Comparison of ENCODE assay signal across 22 mouse cellular contexts in genomic region chr9:46208401-46208974, GRCm38 (mm10). TPM values are rescaled to one million over a fixed set of nuclear protein-coding genes. Genes with fewer than 3 reads are reported as not detected.
DNase-seq lines count a peak whose midpoint lies in the region; TF ChIP-seq lines count a peak whose summit lies in the region.
"Had no signal": no experiment of that assay in that cellular context is flagged by ENCODE, and none has a peak within 500 bp of the region (broad histone marks: within the 10 kb centered on the region; RNA-seq: fewer than 3 reads in every experiment).

No protein-coding gene starts in this region.

- 21% methylated on average over 13 of the region's 13 CpGs for WGBS in cerebellum, adult 2 months
- WGBS in embryonic facial prominence, embryonic 10.5 days = 75% methylated on average over 13 of the region's 13 CpGs

- peak; percentile 48 for DNase-seq in cerebellum, adult 11 months
- no peak for DNase-seq in cerebellum, postnatal 4 days (ENCODE audit: low spot score in 2 of 2)
- peak; percentile 55 to 62 for DNase-seq in cerebellum, adult 2 months
- peak; percentile 23 for DNase-seq in embryonic facial prominence, embryonic 10.5 days (ENCODE audit: low spot score)
- peak; percentile 12 for DNase-seq in mesoderm, embryonic 11.5 days (ENCODE audit: low read depth, low spot score)
- no peak for DNase-seq in right cerebral cortex, adult 2 months (ENCODE audit: low spot score in 2 of 2)
- DNase-seq in layer of hippocampus, postnatal 36 days = no peak
- no peak for DNase-seq in gastrocnemius, adult 18-20 months (ENCODE audit: low spot score)
- DNase-seq: B cell, adult 2 months; heart, postnatal 14 days; left cerebral cortex, postnatal 4 days; lung, postnatal 10 days; right cerebral cortex, postnatal 4 days had no signal

- no peak for TF ChIP-seq POLR2A in cerebellum, adult 2 months (IDR thresholded peaks at IDR 0.05; ENCODE audit: borderline replicate concordance, insufficient read depth, low read length)

- no peaks in the 10 kb centered on the region for H3K9me3 ChIP-seq in embryonic facial prominence, embryonic 10.5 days
- H3K9me3 ChIP-seq: forebrain, embryonic 13.5 days; hindbrain, embryonic 15.5 days; midbrain, embryonic 15.5 days had no signal

- no peak overlapping the region for H3K4me3 ChIP-seq in cerebellum, adult 2 months (replicated peaks; ENCODE audit: insufficient read depth, low read depth, low read length)
- H3K4me3 ChIP-seq in embryonic facial prominence, embryonic 10.5 days = no peak overlapping the region
- H3K4me3 ChIP-seq: forebrain, embryonic 13.5 days; hindbrain, embryonic 15.5 days; midbrain, embryonic 15.5 days had no signal

- no peak for TF ChIP-seq CTCF in cerebellum, adult 2 months (IDR thresholded peaks at IDR 0.05; ENCODE audit: borderline replicate concordance, insufficient read depth, low read depth, low read length)

- H3K4me1 ChIP-seq in cerebellum, adult 2 months (ENCODE audit: control insufficient read depth, insufficient read depth, low read length) = peaks cover 29% of the 10 kb centered on the region
- H3K4me1 ChIP-seq in embryonic facial prominence, embryonic 10.5 days = peaks cover 29% of the 10 kb centered on the region
- H3K4me1 ChIP-seq: forebrain, embryonic 13.5 days; hindbrain, embryonic 15.5 days; midbrain, embryonic 15.5 days had no signal

- H3K27ac ChIP-seq in cerebellum, adult 2 months (ENCODE audit: insufficient read depth, low read length) = no peak overlapping the region
- peak overlapping the region; percentile 70 for H3K27ac ChIP-seq in embryonic facial prominence, embryonic 10.5 days (replicated peaks)
- H3K27ac ChIP-seq: forebrain, embryonic 13.5 days; hindbrain, embryonic 15.5 days; midbrain, embryonic 15.5 days had no signal

- H3K36me3 ChIP-seq in embryonic facial prominence, embryonic 10.5 days (replicated peaks) = peaks cover 97% of the 10 kb centered on the region

- H3K27me3 ChIP-seq in cerebellum, adult 2 months (ENCODE audit: control insufficient read depth, insufficient read depth, low read length) = no peaks in the 10 kb centered on the region
- H3K27me3 ChIP-seq in embryonic facial prominence, embryonic 10.5 days (replicated peaks; ENCODE audit: low read depth, poor library complexity, severe bottlenecking) = no peaks in the 10 kb centered on the region
- H3K27me3 ChIP-seq: forebrain, embryonic 13.5 days; hindbrain, embryonic 15.5 days; midbrain, embryonic 15.5 days; Patski had no signal

RNA-seq across cellular contexts. Expression of gene Apoa1, which starts 19.9 kb away (rescaled TPM):
- polyA plus RNA-seq in cerebellum, adult 2 months (2012; rRNA removed) = 2.7 and 3.0 TPM in 2 replicates
- polyA plus RNA-seq in embryonic facial prominence, embryonic 10.5 days (2016; fragmentation: Nextera tagmentation; extraction: Ambion mirVana) = 1.4 TPM in 2 replicates
- not detected for total RNA-seq in layer of hippocampus, postnatal 36 days (2021)
- 1 to 10 TPM in 1 of 2 experiments, not detected in 1; 3.5 TPM for total RNA-seq in gastrocnemius, adult 18-20 months (2021)
- total RNA-seq: megakaryocyte, adult 5-6 weeks had no signal
- polyA plus RNA-seq: activated CD4-positive, CD25-positive, alpha-beta regulatory T cell, adult 4 months; Patski had no signal

RNA-seq across cellular contexts. Expression of gene Apoc3, which starts 26.9 kb away (rescaled TPM):
- polyA plus RNA-seq in cerebellum, adult 2 months (2012; rRNA removed) = 0.57 and 0.88 TPM in 2 replicates
- polyA plus RNA-seq in embryonic facial prominence, embryonic 10.5 days (2016; fragmentation: Nextera tagmentation; extraction: Ambion mirVana) = not detected in 2 replicates
- 1 to 10 TPM in 1 of 2 experiments, not detected in 1; 1.4 TPM for total RNA-seq in layer of hippocampus, postnatal 36 days (2021)
- total RNA-seq in gastrocnemius, adult 18-20 months (2021) = 1 to 10 TPM in 1 of 2 experiments, not detected in 1; 1.8 TPM
- total RNA-seq: gastrocnemius, postnatal 4 days; heart, postnatal 14 days; left cerebral cortex, postnatal 4 days; megakaryocyte, adult 5-6 weeks had no signal
- polyA plus RNA-seq: activated CD4-positive, CD25-positive, alpha-beta regulatory T cell, adult 4 months; forebrain, embryonic 13.5 days; heart, embryonic 11.5 days; hindbrain, embryonic 15.5 days; midbrain, embryonic 15.5 days; Patski had no signal

RNA-seq across cellular contexts. Expression of gene Apoa4, which starts 32.0 kb away (rescaled TPM):
- polyA plus RNA-seq in cerebellum, adult 2 months (2012; rRNA removed) = 0.16 and 0.28 TPM in 2 replicates
- polyA plus RNA-seq in embryonic facial prominence, embryonic 10.5 days (2016; fragmentation: Nextera tagmentation; extraction: Ambion mirVana) = not detected in 2 replicates
- total RNA-seq in layer of hippocampus, postnatal 36 days (2021) = not detected
- not detected for total RNA-seq in gastrocnemius, adult 18-20 months (2021)
- total RNA-seq: left cerebral cortex, postnatal 4 days; megakaryocyte, adult 5-6 weeks had no signal
- polyA plus RNA-seq: activated CD4-positive, CD25-positive, alpha-beta regulatory T cell, adult 4 months; heart, embryonic 11.5 days; hindbrain, embryonic 15.5 days; Patski had no signal

RNA-seq across cellular contexts. Expression of gene Apoa5, which starts 59.9 kb away (rescaled TPM):
- not detected in 2 replicates for polyA plus RNA-seq in cerebellum, adult 2 months (2012; rRNA removed)
- polyA plus RNA-seq in embryonic facial prominence, embryonic 10.5 days (2016; fragmentation: Nextera tagmentation; extraction: Ambion mirVana) = not detected in 2 replicates
- total RNA-seq in layer of hippocampus, postnatal 36 days (2021) = not detected
- under 1 TPM in 1 of 2 experiments, not detected in 1; 1.00 TPM for total RNA-seq in gastrocnemius, adult 18-20 months (2021)
- total RNA-seq: heart, postnatal 14 days; left cerebral cortex, postnatal 4 days had no signal
- polyA plus RNA-seq: activated CD4-positive, CD25-positive, alpha-beta regulatory T cell, adult 4 months; forebrain, embryonic 13.5 days; heart, embryonic 11.5 days; hindbrain, embryonic 15.5 days; kidney, embryonic 16.5 days; midbrain, embryonic 15.5 days; Patski had no signal

Comparison
In these comparisons a context has a peak if more than half of its experiments do, and no peak if none do; other contexts are left out.
1. DNase-seq: peak in cerebellum, adult 11 months (single experiment), cerebellum, adult 2 months (2 of 2), embryonic facial prominence, embryonic 10.5 days (single experiment) and mesoderm, embryonic 11.5 days (single experiment); none in cerebellum, postnatal 4 days (0 of 2), right cerebral cortex, adult 2 months (0 of 2), layer of hippocampus, postnatal 36 days (0 of 2) and gastrocnemius, adult 18-20 months (single experiment).